Mouse (Mus musculus): ENCODE data around the gene Atp8b2.

The Atp8b2 gene

DNA sequence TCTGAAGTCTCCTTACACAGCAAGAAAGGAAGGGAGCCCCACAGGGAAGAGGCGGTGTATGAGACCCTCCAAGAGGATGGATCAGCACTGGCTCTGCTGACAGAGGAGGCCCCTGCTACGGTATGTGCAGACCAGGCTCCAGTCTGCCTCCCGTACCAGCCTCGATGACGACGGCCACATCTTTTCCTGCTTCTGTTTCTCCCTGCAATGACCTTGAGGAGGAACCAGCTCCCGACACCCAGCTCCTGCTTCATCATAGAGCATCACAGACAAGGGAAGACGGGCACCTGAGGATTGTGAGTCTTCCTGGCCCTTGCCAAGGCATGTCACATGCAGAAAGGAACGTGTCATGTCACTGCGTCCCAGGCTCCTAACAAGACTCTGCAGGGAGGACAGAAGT lies 65.3 kb downstream of the Atp8b2 start:
- DNase-seq = no peak

DNA sequence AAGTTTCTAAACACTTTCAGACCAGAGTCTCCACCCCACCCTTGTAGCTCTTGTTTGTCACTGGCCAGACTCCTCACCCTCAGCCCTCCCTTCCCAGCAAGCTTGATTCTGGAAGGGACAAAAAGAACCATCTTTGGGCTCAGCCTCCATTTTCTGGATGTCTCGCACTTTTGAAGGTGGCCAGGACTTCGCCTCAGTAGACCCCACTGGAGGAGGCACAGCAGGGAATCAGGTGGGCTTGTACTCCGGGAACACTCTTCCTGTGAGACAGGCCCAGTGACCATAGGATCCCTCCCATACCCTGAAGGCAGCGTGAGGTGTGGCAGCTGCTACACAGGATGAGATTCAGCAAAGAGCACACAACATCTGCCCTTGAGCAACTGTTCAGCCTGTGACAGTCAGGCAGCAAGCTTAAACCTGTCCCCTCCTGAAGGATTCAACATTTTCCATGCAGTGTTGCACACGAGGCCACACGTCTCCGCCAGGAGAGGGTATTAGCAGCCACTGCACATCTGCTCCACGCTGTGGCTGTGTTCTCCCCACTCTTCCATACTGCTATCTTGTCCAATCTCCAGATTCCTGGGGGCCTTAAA lies 66.0 kb downstream of the Atp8b2 start:
- DNase-seq = no peak

DNA sequence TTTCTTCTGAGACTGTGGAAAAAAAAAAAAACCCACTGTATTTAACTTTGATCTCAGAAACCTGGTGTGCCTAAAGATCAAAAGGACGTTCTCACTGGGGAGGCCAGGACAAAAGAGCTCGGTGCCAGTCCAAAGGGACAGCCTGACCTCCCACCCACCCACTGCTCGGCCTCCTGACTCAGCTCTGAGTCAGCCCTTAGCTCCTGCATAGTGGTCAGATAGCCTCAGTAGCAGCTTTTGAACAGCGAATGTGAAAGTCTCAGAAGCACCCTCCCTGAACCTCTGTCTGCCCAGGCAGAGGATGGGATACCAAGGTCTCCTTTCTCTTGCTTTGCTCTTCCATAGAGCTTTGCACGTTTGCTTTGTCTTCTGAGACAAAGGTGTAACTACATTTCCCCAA lies 66.7 kb downstream of the Atp8b2 start:
- no peak for DNase-seq

DNA sequence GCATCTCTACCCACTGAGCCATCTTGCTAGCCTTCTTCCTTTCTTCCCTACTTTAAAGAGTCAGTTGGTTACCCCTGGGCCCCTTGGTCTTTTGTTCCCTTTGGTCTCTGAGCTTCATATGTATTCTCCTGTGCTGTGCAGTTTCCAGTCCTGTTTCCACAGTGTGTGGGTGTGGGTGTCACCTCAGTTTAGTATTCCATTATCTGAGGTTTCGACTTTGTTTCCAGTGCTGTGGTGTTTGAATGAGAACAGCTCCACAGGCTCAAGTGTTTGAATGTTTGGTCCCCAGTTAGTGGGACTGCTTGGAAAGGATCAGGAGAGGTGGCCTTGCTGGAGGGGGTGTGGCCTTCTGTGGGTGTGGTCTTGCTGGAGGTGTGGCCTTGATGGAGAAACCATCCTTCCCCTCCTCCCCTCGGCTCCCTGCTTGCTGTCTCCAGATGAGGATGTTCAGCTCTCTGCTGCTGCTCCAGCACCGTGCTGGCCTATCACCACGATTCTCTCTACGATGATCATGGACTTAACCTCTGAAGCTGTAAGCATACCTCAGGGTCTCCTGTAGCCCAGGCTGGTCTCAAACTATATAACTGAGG lies 70.7 kb downstream of the Atp8b2 start:
- DNase-seq = no peak

DNA sequence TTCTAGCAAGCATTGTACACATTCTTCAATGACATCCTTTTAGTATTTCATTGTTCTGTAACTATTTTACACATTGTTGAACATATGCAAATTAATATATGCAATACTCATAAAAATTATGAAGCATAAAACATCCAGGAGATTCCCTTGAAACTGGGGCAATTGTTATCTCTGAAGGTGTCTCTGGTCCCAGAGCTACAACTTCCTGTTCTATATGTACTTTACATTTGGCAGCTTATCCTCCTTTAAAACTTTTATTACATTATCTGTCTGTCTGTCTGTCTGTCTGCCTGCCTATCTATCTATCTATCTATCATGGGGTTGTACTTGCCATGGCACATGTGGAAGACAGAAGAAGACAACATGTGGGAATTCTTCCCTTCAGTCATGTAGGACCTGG lies 71.6 kb downstream of the Atp8b2 start:
- DNase-seq = no peak

DNA sequence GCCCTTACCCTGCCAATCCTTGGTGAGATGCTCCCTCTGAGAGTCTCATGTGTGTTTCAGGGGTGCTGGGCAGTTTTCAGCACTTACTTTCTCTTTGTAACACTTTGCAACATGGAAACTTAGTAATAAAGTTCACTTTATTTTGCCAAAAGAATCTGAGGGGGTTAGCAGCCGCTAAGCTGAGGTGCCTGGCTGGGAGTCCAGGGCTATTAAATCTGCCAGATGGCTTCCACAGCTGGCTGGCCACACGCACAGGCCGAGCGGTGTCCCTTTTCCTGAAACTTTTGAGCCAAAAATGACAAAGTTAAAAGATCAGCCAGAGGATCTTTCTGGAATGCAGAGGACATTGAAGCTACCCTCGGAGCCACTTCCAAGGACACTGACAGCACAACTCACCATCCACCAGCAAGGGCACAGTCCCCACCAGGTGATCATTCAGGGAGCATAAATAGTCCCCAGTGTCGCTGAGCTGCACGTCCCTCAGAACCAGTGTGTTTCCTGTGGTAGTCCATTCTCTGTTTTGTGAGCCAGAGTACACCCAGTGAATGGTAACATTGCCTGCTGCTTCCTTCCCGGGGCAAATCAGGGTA lies 73.4 kb downstream of the Atp8b2 start:
- no peak for DNase-seq

Data from cerebellum, adult 11-12 months (tissue).